Mouse (Mus musculus): ENCODE measurements around the gene Xylt2.
"Not testable (repeated sequence)": the region's sequence is repeated elsewhere in the genome, so short reads cannot be mapped to it uniquely, and the experiment has no call there.

The Xylt2 gene

DNA sequence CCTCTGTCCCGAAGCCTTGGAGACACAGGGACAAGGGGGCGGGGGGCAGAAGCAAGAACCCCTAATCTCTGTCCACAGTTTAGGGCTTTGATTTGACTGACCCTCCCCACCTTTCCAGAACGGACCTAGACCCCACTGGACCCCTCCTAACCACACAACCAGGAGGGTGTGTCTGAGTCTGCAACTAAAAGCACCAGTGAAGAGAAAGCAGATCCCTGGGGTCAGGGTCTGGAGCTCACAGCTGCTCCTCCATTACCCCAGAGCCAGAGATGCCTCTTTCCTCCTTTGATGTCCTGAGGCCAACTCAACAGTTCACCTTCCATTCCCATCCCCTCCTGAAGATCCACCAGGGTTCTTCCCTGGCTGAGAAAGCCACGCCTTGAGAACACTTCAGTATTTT lies 1.0 kb downstream of the Xylt2 start:
- in situ Hi-C loops (cut with MboI), result no loop called here

DNA sequence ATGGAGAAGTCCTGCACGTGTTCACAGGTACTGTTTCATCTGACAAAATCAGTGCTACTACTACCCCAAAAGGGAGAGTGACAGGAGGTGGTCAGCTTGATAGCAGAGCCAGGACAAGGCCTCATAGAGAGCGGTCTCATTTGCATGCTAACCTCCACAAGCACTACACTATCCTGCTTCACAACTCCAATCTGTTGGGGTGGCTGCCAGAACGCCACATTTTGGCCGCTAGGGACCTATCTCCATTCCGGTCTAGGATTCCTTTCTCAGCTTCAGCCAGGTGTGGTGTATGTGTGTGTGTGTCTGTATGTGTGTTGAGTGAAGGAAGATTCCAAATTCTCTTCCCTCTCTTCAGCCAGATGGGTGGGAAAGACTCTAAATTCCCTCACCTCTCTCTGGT lies 1.9 kb downstream of the Xylt2 start:
- in situ Hi-C loops (cut with MboI), result no loop called here

DNA sequence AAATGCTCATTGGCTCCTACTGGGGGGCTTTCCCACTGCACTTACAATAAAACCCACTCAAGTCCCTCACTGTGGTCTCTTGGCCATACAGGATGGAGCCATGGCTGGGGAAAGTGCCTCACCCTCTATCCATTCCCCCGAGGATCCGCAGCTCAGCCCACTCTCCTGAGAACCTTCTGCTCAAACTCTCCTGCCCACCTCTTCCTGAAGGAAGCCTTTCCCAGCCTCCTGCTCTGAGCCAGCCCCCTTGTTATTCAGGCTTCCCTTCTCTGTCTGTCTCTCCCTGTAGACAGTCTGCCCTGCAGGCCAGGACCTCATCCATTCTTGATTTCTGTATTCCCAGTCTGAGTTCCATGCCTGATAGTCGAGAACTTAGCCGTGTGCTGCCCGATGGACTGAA lies 2.3 kb downstream of the Xylt2 start:
- in situ Hi-C loops (cut with MboI), result no loop called here

- in situ Hi-C loops (cut with MboI), result no loop called here
These were observed 12.0 kb downstream of the Xylt2 start for GRCm38 (mm10) chr11:94665281-94665680.

- in situ Hi-C loops (cut with MboI), result no loop called here
These were observed 16.0 kb downstream of the Xylt2 start for GRCm38 (mm10) chr11:94661344-94661743.

- in situ Hi-C loops (cut with MboI), result no loop called here
These were observed 23.5 kb downstream of the Xylt2 start, which contains the start of the genes Mrpl27 and Eme1 for GRCm38 (mm10) chr11:94653663-94654436. Gene Mrpl27, plus strand, starts transcription at chr11:94653767. Gene Eme1, minus strand, starts transcription at chr11:94653964.

DNA sequence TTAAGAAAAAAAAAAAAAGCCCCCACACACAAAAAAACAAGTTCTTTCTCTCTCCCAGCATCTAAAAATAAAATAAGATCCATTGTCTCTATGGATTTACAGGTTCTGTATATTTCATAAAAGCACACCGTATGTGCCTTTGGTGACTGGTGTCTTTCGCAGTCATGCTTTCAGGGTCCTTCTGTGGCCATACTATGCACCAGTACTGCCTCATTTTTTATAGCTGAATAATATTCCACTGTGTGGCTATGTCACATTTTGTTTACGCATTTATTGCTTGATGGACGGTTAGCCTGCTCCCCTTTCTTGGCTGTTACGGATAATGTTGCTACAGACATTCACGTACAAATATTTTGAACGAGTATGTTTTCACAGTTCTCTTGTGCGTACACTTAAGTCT lies 24.3 kb downstream of the Xylt2 start:
- in situ Hi-C loops (cut with MboI), result no loop called here

DNA sequence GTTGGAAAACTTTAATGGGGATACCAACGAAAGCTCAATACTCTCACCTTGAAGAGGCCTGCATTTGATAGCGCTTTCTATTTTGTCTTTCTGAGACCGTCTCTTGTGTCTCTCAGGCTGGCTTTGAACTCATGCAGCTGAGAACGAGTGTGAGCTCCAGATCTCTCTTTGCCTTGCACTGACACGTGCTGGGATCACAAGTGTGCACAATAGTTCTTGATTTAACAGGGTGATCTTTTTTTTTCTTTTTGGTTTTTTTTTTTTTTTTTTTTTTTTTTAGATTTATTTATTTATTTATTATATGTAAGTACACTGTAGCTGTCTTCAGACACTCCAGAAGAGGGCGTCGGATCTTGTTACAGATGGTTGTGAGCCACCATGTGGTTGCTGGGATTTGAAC lies 26.1 kb downstream of the Xylt2 start:
- in situ Hi-C loops (cut with MboI), result not testable (repeated sequence)

DNA sequence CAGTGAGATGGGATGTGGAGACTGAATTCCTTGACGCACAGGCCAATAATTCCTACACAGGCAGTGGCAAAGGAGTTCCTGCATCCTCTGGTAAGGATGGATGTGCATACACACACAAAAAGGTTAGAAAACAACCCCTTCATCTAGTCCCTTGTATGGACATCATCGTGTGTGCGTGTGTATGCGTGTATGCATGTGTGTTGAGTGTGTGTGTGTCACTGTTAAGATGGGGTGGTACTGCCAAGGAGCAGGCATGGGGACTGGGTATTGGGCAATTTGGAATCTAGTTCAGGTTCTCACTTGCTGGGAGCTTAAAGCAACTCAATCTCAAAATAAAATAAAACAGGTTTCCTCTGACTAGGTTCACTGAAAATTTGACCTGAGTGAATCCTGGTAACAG lies 30.9 kb downstream of the Xylt2 start:
- in situ Hi-C loops (cut with MboI), result no loop called here

GRCm38 (mm10) chr11:94644461-94645219 lies 32.7 kb downstream of the Xylt2 start:
- in situ Hi-C loops (cut with MboI), result no loop called here

DNA sequence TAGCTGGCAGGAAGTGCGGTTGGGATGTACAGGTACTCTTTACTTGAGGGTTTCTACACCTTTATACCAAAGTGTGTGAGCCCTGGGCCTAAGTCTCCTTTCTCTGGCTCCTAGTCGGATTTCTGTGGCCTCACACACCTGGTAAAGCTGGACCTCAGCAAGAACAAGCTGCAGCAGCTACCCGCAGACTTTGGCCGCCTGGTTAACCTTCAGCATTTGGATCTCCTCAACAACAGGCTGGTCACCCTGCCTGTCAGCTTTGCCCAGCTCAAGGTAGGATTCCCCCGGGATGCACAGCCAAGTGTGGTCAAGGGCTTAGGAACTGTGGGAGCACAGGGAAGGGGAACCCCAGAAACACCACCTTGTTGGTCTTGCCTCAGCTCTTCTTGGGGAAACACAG lies 42.9 kb downstream of the Xylt2 start:
- in situ Hi-C loops (cut with MboI), result no loop called here

- in situ Hi-C loops (cut with MboI), result no loop called here
These were observed 44.3 kb downstream of the Xylt2 start for GRCm38 (mm10) chr11:94632988-94633387.

DNA sequence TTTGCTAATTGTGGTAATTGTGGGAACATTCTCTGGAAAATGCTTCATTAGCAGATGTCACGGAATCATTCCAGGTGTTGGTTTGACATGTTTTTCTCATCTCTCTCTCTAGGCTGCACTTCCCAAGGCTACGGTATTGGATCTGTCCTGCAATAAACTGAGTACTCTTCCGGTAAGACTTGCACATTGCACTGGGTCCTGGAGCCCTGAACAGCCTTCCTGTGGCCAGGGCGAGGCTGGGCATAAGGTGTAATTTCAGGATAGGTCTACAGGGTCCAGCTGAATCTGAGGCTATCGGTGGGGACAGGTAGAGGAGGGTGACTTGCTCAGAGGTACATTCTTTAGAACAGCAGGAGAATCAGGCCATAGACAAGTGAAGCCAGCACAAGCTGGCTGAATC lies 45.3 kb downstream of the Xylt2 start:
- in situ Hi-C loops (cut with MboI), result no loop called here

GRCm38 (mm10) chr11:94630199-94631011 lies 46.9 kb downstream of the Xylt2 start:
- in situ Hi-C loops (cut with MboI), result no loop called here

DNA sequence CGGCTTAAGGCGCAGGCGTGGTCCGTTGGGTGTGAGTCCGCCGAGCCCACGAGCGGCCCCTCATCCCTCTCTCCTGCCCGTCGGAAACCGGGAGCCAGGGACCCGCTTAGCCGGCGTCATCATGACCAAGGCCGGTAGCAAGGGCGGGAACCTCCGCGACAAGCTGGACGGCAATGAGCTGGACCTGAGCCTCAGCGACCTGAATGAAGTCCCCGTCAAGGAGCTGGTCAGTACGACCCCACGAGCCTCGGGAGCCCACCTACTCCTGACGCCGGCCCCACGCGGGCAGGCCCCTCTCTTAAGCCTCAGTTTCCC lies 47.5 kb downstream of the Xylt2 start:
- in situ Hi-C loops (cut with MboI), result no loop called here

DNA sequence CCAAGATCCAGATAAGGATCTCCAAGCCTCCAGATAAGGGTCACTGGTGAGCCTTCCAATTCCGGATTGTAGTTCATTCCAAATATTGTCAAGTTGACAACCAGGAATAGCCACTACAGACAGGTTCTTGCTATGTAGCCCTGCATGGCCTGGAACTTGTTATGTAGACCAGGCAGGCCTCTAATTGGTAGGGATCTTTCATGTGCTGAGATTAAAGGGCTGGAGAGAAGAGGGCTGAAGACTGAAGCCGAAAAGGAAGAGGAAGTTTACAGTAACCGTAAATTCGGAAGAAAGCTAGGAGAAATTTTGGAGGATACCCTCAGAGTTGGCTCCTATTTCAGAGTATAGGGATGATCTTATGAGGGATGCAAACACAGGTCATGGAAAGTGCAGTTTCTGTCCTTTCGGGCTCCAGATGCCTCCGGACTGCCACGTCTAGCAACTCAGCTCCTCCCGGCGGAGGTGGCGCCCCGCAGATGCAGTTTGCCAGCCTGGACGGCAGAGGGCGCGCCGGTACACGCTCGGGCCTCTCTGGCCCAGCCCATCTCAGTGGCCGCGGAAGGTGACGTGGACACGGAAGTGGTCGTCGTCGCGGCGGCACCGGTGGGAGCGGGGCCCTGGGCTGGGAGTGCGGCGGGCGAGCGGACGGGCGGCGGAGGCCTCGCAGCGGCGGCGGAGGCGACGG lies 48.0 kb downstream of the Xylt2 start, which contains the start of gene Lrrc59:
Lrrc59 (plus strand) TSS at position 569 of the 685 bp plus-strand sequence.
- in situ Hi-C loops (cut with MboI), result no loop called here

DNA sequence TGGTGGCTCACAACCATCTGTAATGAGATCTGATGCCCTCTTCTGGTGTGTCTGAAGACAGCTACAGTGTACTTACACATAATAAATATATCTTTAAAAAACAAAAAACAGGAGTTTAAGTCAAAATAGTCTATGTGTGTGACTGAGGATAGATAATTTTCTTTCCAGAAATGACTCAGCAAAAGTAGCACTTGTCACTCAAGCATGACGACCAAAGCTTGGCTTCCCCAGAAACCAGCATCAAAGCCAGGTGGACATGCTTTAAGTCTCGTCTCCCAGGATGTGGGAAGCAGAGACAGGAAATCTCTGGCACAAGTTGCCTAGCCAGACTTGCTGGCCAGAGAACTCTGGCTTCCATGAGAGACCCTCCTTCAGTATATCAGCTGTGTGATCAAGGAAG lies 55.2 kb downstream of the Xylt2 start:
- in situ Hi-C loops (cut with MboI), result no loop called here

- in situ Hi-C loops (cut with MboI), result no loop called here
These were observed 55.9 kb downstream of the Xylt2 start for GRCm38 (mm10) chr11:94621458-94621852.

- in situ Hi-C loops (cut with MboI), result no loop called here
These were observed 56.4 kb downstream of the Xylt2 start for GRCm38 (mm10) chr11:94620766-94621457.

DNA sequence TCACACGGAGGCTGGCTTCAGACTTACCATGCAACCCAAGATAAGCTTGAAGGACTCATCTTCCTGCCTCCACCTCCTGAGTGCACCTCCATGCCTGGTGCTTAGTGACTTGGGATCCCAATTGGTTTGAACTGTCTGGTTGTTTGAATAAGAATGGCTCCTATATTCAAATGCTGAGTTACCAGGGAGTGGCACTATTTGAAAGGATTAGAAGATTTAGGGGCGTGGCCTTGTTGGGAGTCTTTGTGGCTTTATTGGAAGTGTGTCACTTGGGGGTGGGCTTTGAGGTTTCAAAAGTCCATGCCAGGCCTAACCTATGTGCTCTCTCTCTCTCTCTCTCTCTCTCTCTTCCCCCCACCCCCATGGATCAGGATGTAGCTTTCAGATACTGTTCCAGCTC lies 59.7 kb downstream of the Xylt2 start:
- in situ Hi-C loops (cut with MboI), result no loop called here

DNA sequence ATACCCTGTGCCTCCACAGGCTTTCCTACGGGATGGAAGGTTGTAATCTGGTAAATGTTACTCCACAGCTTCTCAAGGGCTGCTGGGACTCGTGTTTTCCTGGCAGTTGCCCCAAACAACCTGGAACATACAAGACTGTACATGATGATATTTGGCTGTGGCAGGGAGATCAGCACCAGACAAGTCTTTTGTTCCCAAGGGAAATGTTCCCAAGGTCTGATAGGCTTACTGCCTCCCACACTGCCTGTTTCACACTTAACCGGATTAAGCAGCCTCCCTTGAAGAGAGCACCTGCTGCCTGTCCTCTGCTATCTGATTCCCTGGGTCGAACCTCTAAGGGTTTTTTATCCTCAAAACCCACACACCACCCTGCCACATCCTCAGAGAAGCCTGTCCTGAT lies 61.8 kb downstream of the Xylt2 start:
- in situ Hi-C loops (cut with MboI), result no loop called here
